Mouse (Mus musculus) hindbrain, postnatal 0 days (tissue): ENCODE results near the gene Prdx6. TPM values are rescaled to one million over a fixed set of nuclear protein-coding genes. Genes with fewer than 3 reads are reported as not detected.

Source experiments
- ATAC-seq: fragments of 200-750 bp; cut with Nextera tagmentation; 2 replicates; pipeline ENCODE4 v1.8.0; 2017; ENCODE audit warnings: mild to moderate bottlenecking, moderate TSS enrichment, moderate library complexity
- DNase-seq: peaks from one replicate; pipeline ENCODE4 v3.0.0-alpha.2; 2015; ENCODE audit warnings: low spot score
- H3K27ac ChIP-seq: fragments of 300-500 bp; sonication (generic); 2 replicates; pipeline ENCODE4 v1.5.1; 2014; ENCODE audit warnings: mild to moderate bottlenecking
- H3K27me3 ChIP-seq: fragments of 300-500 bp; sonication (generic); 2 replicates; pipeline ENCODE4 v1.6.1; 2014; ENCODE audit warnings: low read length, mixed read lengths; ENCODE audit not compliant: insufficient read depth
- H3K36me3 ChIP-seq: fragments of 300-500 bp; sonication (generic); 2 replicates; pipeline ENCODE4 v1.6.1; 2014; ENCODE audit warnings: low read length, mixed read lengths; ENCODE audit not compliant: insufficient read depth
- H3K4me1 ChIP-seq: fragments of 300-500 bp; sonication (generic); 2 replicates; pipeline ENCODE4 v1.6.1; 2014; ENCODE audit warnings: antibody characterized with exemption, low read length, mixed read lengths; ENCODE audit not compliant: insufficient read depth
- H3K4me2 ChIP-seq: fragments of 300-500 bp; sonication (generic); 2 replicates; pipeline ENCODE4 v1.6.1; 2014; ENCODE audit warnings: low read depth, mild to moderate bottlenecking, low read length, moderate library complexity, mixed read lengths
- H3K4me3 ChIP-seq: fragments of 300-500 bp; sonication (generic); 2 replicates; pipeline ENCODE4 v1.5.1; 2014; ENCODE audit warnings: low read length
- H3K9ac ChIP-seq: fragments of 300-500 bp; sonication (generic); replicated peaks from 2 replicates; pipeline ENCODE4 v1.6.1; 2014; ENCODE audit warnings: mild to moderate bottlenecking, low read length, moderate library complexity, mixed read lengths
- H3K9me3 ChIP-seq: fragments of 300-500 bp; sonication (generic); 2 replicates; pipeline ENCODE4 v1.6.1; 2016; ENCODE audit warnings: low read length, mixed read lengths
- CTCF ChIP-seq: IDR thresholded peaks from 2 replicates; pipeline ENCODE4 v1.5.1; 2016; ENCODE audit warnings: antibody characterized with exemption, control low read depth, low read depth
- WGBS: fragments of 180-500 bp; shearing (Covaris S2); extraction: QIAGEN DNeasy Blood & Tissue Kit; methylation state at CpG from one replicate; pipeline ENCODE4 v1.1.7; 2014; 5-methylcytosine and 5-hydroxymethylcytosine counted together
- polyA plus RNA-seq: library from polyadenylated mRNA; unstranded; fragments of >200 nt; fragmentation: Nextera tagmentation; extraction: Ambion mirVana; gene quantifications from 2 replicates; pipeline ENCODE4 v1.2.1, GENCODE M21; 2015
- total RNA-seq: library from RNA; depleted of rRNA; stranded (reverse); fragments of >200 nt; gene quantifications from 2 replicates; pipeline ENCODE4 v1.2.3, GENCODE M21; 2014

The Prdx6 gene
- total and polyA plus RNA-seq, 2 experiments from 2014 or later: 129 to 223 TPM

- 49% methylated on average over 3 of the region's 3 CpGs for WGBS
- no peaks in the 10 kb centered on the region for H3K9me3 ChIP-seq
- H3K36me3 ChIP-seq: peaks cover 17% of the 10 kb centered on the region
- H3K9ac ChIP-seq: no peak overlapping the region
- no peaks in the 10 kb centered on the region for H3K27me3 ChIP-seq
- no peak for TF ChIP-seq CTCF
- no peak overlapping the region for H3K4me3 ChIP-seq
- DNase-seq: no peak
- H3K4me1 ChIP-seq: peaks cover 14% of the 10 kb centered on the region; the same call in 1 of the 2 replicates
- ATAC-seq: no peak
- H3K27ac ChIP-seq: no peak overlapping the region
- no peak overlapping the region for H3K4me2 ChIP-seq
Observed at GRCm38 (mm10) chr1:161247176-161247575, 3.8 kb downstream of the Prdx6 start.

DNA sequence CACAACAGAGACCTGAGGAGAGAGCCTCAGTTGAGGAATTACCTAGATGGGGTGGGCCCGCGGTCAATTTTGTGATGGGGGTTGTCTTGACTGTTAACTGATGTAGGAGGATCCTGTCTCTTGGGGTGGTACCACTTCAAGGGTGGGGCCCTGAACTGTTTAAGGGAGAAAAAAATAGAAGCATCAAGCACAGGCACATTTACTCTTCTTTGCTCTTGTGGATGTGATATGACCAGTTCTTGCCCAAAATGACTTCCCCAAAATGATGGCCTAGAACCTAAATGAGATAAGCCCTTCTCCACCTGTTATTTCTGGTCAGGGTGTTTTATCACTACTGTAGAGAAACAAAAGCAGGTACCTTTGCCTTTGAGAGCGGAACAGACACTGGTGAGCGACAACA is 13.3 kb downstream of the Prdx6 start:
- peaks cover 20% of the 10 kb centered on the region for H3K36me3 ChIP-seq
- H3K9me3 ChIP-seq: no peaks in the 10 kb centered on the region
- no peaks in the 10 kb centered on the region for H3K4me1 ChIP-seq
- H3K4me3 ChIP-seq: no peak overlapping the region
- H3K27ac ChIP-seq: no peak overlapping the region
- DNase-seq (no peak), ATAC-seq (no peak)
- H3K27me3 ChIP-seq: no peaks in the 10 kb centered on the region
- WGBS: 98% methylated on average over 4 of the region's 4 CpGs
- H3K4me2 ChIP-seq: no peak overlapping the region
- no peak overlapping the region for H3K9ac ChIP-seq
- TF ChIP-seq CTCF: no peak

GRCm38 (mm10) chr1:161237339-161237738 is 13.7 kb downstream of the Prdx6 start:
- Histone ChIP-seq H3K9ac (no peak overlapping the region), H3K9me3 (no peaks in the 10 kb centered on the region), H3K4me1 (no peaks in the 10 kb centered on the region), H3K4me2 (no peak overlapping the region), H3K27ac (no peak overlapping the region), H3K36me3 (peaks cover 17% of the 10 kb centered on the region), H3K27me3 (no peaks in the 10 kb centered on the region), H3K4me3 (no peak overlapping the region)
- ATAC-seq (no peak), DNase-seq (no peak)
- 95% methylated on average over 7 of the region's 7 CpGs for WGBS
- no peak for TF ChIP-seq CTCF

DNA sequence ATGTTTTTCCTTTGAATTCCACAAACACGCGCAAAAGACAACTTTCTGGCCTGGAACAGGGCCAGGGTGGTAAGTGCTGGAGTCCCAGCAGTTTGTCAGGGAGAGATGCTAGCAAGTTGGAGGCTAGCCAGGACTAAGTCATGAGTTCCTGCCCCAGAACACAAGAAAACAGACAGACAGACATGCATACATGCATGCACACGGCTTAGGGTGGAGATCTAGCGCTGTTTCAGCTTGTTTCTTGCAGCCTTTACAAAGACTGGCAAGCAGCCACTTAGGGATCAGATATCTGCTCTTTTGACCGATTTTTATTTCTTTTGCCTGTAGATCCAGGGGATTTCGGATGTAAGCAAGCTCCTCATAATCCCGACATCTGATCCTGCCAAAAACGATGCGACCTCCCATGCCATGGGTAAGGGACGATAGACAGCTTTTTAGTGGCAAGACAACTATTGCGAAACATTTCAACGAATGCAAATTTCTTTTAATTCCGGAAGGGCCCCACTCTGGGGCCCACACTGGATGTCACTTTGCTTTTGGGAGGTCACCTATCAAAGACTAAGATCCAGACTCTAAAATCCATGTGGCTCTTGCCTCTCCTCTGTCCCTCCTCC is 17.7 kb downstream of the Prdx6 start:
- WGBS: 74% methylated on average over 13 of the region's 13 CpGs
- H3K9ac ChIP-seq: no peak overlapping the region
- ATAC-seq (no peak), DNase-seq (peak; percentile 8)
- no peaks in the 10 kb centered on the region for H3K27me3 ChIP-seq
- no peak for TF ChIP-seq CTCF
- H3K4me2 ChIP-seq: no peak overlapping the region
- H3K9me3 ChIP-seq: no peaks in the 10 kb centered on the region
- no peaks in the 10 kb centered on the region; the same call in 1 of the 2 replicates for H3K36me3 ChIP-seq
- no peak overlapping the region for H3K4me3 ChIP-seq
- H3K4me1 ChIP-seq: no peaks in the 10 kb centered on the region
- no peak overlapping the region for H3K27ac ChIP-seq

DNA sequence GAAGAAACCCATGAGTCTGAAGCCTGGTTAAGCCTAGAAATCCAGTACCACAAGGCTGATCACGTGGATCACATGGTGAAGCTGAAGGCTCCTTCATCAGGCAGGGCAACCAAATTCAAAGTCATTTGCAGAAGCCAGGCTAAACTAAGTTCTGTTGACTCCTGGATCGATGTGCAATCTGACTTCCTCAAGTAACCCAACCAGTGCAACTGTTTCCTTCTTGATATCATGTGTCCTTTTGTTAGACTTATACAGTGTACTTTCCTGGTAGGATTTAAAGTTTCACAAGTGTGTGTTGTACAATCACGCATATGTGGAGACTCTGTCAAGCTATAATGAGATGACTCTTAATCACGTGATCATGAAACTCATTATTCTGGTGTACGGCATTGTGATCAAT is 18.8 kb downstream of the Prdx6 start:
- H3K4me1 ChIP-seq: no peaks in the 10 kb centered on the region
- DNase-seq (no peak), ATAC-seq (no peak)
- H3K9ac ChIP-seq: no peak overlapping the region
- H3K27ac ChIP-seq: no peak overlapping the region
- 92% methylated on average over 5 of the region's 5 CpGs for WGBS
- H3K4me3 ChIP-seq: no peak overlapping the region
- no peak for TF ChIP-seq CTCF
- H3K36me3 ChIP-seq: no peaks in the 10 kb centered on the region
- no peaks in the 10 kb centered on the region for H3K27me3 ChIP-seq
- no peak overlapping the region for H3K4me2 ChIP-seq
- H3K9me3 ChIP-seq: no peaks in the 10 kb centered on the region

DNA sequence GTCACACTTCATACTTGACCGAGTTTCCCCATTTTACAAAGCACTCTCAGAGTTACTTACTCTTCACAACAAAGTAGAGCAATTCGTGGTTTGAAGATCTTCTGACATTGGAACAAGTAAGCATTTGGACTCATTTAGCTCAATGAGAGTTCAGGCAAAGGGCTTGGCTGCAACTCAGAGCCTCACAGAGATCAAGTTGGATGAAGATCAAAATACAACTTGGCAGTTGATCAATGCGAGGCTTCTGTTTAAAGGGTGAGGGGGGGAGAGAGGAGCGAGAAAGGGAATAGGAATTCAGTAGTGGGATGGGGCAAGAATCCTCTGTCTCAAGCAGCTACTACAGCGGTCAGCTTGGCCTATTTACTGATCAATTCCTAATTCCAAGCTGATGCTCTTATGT is 26.2 kb downstream of the Prdx6 start:
- Histone ChIP-seq H3K4me2 (no peak overlapping the region), H3K27me3 (no peaks in the 10 kb centered on the region)
- 25% methylated on average over 5 of the region's 5 CpGs for WGBS

GRCm38 (mm10) chr1:161219816-161220215 is 31.2 kb downstream of the Prdx6 start:
- Histone ChIP-seq H3K27me3 (no peaks in the 10 kb centered on the region), H3K9me3 (no peaks in the 10 kb centered on the region), H3K4me2 (no peak overlapping the region), H3K27ac (no peak overlapping the region), H3K4me3 (no peak overlapping the region), H3K9ac (no peak overlapping the region), H3K36me3 (no peaks in the 10 kb centered on the region), H3K4me1 (no peaks in the 10 kb centered on the region)
- TF ChIP-seq CTCF: no peak
- ATAC-seq: 0 out of 2 replicates have a peak, but pooled peaks have one; percentile 5
- 61% methylated on average over 3 of the region's 3 CpGs for WGBS
- peak; percentile 51 for DNase-seq

More for the DNA sequence above, 26.2 kb downstream of the Prdx6 start:
- no peaks in the 10 kb centered on the region for H3K9me3 ChIP-seq
- no peak overlapping the region for H3K27ac ChIP-seq
- peak; percentile 87 for ATAC-seq
- DNase-seq: peak; percentile 91
- no peak for TF ChIP-seq CTCF
- H3K4me3 ChIP-seq: no peak overlapping the region
- H3K36me3 ChIP-seq: no peaks in the 10 kb centered on the region
- no peak overlapping the region for H3K9ac ChIP-seq
- no peaks in the 10 kb centered on the region for H3K4me1 ChIP-seq
